Mouse (Mus musculus) lung, postnatal 0 days (tissue): ENCODE measurements around the gene Trim39.

Source experiments
- CTCF ChIP-seq: IDR thresholded peaks from 2 replicates; pipeline ENCODE4 v1.5.1; 2016; ENCODE audit warnings: antibody characterized with exemption, mild to moderate bottlenecking
- EP300 ChIP-seq: IDR thresholded peaks from 2 replicates; pipeline ENCODE4 v1.6.1; 2016; ENCODE audit warnings: antibody characterized with exemption, mild to moderate bottlenecking, control low read depth

GRCm38 (mm10) chr17:36248886-36249285 lies 23.2 kb downstream of the Trim39 start:
- TF ChIP-seq EP300 (no peak), CTCF (no peak)
